Mouse (Mus musculus): Measurements from ENCODE around the gene Ckb. TPM values are rescaled to one million over a fixed set of nuclear protein-coding genes. Genes with fewer than 3 reads are reported as not detected.

The Ckb gene
- total RNA-seq, 2 experiments from 2014 or later: 1,228 to 1,237 TPM

DNA sequence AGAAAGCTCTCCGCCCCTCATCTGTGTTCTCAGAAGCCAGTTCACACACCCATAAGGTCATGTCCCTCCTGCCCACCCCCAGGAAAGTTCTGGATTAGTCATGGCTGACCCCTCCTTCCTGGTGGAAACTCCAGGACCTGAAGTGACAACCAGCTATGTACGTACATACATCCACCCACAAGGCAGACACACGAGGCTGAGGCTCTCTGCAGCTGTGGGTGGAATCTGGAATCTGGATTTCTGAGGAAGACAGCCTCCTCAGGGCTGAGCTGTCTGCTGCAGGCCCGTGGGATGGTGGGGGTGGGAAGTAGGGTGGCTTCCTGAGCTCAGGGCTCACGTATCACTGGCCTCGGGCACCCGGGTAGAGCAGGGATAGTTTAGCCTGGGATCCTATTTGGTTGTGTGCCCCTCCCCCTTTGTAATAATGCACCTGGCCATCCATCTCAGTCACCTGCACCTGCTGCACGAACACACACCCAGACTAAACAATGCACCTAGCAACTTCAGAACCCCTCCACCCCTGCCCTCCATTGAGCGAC is 28.9 kb upstream of the Ckb start:
- no peak for DNase-seq (ENCODE audit: low spot score in 2 of 2)
- no peak for TF ChIP-seq CTCF (conservative IDR thresholded peaks at IDR 0.05)
- Histone ChIP-seq H3K27ac (no peak overlapping the region), H3K4me3 (no peak overlapping the region)

DNA sequence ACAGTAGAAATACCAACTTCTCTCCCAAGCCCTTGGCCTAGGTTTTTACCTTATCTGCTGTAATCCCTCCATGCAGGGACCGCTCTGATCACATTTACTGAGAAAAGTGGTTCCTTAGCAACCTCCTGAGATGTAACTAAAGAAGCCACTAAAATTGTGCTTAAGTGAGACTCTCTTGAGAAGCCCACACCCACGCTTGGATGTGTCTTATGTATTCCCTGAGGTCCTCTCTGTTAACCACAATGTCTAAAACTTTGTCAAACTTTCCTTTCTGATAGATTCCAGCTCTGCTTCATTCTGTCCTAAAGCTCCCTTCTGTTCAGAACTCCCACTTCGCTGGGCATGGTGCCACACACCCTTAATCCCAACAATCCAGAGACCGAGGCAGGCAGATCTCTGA is 27.4 kb upstream of the Ckb start:
- no peak for DNase-seq (ENCODE audit: low spot score in 2 of 2)
- Histone ChIP-seq H3K27ac (no peak overlapping the region), H3K4me3 (no peak overlapping the region)
- no peak for TF ChIP-seq CTCF (conservative IDR thresholded peaks at IDR 0.05)

DNA sequence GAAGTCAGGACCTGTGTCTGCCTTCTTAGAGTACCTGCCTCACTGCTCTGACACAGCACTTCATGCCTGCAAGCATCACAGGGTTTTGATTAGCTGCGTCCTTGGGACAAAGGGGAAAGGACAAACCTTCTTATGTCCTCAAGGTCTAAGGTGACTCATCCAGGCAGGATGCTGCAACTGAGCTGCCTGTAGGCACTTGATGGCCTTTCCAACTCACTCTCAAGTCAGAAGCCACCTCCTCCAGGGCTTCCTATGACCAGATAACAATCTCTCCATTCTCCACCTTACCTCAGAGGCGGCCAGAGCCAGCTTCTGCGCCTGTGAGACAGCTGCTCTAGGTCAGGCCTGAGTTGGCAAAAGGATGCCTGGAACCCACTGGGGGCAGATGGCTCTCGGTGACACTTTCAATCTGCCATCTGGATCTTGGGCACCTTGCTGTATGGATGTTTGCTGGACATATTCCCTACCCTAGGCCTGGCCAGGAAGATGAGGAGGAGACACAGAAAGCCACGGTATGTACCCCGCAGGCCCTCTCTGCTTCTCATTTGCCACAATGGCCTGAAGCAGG is 26.3 kb upstream of the Ckb start:
- no peak for DNase-seq (ENCODE audit: low spot score in 2 of 2)
- TF ChIP-seq CTCF (conservative IDR thresholded peaks at IDR 0.05): no peak
- H3K27ac ChIP-seq: no peak overlapping the region
- H3K4me3 ChIP-seq: no peak overlapping the region

DNA sequence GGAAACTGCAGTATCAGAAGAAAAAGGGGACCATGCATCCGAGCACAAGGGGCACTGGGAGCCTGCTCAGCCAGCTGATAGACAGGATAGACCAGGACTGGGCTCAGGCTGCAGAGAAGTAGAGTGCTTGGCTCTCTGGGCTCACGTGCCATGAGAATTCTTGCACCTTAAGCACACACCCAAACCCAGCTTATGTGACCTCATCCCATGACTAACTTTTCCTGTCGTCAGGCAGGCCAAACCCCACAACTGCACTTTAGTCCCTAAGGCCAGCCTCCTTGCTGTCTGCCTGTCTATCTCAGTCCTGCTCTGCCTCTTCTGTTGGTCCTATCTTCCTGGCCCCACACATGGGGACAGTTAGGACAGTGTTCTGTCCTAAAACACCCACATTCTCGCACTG is 25.6 kb upstream of the Ckb start:
- no peak overlapping the region for H3K4me3 ChIP-seq
- DNase-seq (ENCODE audit: low spot score in 2 of 2): no peak
- no peak overlapping the region for H3K27ac ChIP-seq
- no peak for TF ChIP-seq CTCF (conservative IDR thresholded peaks at IDR 0.05)

DNA sequence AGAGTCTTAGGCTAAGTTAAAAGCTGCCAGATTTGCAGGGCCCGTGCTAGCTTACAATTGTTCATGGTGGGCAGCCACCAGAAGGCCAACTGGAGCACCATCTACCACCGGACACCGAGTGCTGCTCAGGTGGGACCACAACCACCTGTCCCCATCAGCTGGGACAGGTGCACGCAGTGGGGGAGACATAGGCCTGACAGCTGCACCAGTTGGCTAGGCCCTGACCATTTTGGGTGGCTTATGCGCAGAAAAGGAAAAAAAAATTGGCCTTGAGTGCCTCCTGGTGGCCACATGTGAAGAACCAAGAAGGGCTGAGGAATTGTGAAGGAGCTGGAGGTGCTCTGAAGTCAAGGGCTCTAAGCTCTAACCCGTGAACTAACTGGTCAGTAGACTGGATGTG is 24.1 kb upstream of the Ckb start:
- H3K27ac ChIP-seq: peak overlapping the region; percentile 94
- DNase-seq (ENCODE audit: low spot score in 2 of 2): peak; percentile 74 to 76
- TF ChIP-seq CTCF (conservative IDR thresholded peaks at IDR 0.05): peak; percentile 90
- no peak overlapping the region for H3K4me3 ChIP-seq

DNA sequence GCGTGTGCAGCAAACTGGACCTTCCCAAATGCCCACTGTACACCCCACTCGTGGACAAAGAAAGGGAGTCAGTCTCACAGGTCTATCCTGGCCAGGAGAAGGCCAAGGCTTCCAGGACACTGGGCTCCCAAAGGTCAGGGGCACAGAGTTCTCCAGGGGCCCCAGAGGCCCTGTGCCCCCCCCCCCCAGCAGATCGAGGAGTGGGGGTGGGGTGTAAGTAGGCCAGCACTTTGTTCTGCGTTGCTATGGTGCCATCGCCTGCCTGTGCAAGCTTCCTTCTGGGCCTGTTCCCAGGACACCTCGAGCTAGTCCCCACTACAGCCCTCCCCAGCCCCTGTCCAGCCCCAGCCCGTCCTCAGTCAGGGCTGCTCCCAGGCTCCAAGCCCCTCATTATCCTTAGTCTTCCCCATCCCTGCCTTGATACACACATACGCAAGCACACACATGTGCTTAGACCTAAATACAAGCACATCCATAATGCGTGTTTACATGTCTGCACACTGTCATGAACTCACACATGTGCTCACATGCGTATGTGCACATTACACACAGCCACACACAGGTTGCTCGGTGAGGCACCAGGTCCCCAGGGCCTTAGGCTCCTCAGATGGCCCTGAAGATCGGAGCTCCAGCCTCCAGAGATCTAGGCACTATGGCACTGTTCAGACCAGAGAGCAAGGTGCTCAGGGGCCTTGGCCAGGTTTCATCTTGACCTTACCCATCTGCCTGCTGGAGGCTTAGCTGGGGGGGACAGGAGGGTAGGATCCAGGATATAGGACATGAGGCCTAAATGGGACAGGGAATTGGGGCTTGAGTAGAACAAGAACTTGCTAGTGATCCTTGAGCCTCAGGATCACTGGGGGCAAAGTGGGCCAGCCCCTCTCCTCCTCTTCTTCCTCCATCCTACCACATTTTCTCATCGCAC is 23.0 kb upstream of the Ckb start:
- no peak overlapping the region; the same call in 1 of the 2 replicates for H3K4me3 ChIP-seq
- no peak for TF ChIP-seq CTCF (conservative IDR thresholded peaks at IDR 0.05)
- H3K27ac ChIP-seq: peak overlapping the region; percentile 94
- peak; percentile 62 to 72 for DNase-seq (ENCODE audit: low spot score in 2 of 2)

DNA sequence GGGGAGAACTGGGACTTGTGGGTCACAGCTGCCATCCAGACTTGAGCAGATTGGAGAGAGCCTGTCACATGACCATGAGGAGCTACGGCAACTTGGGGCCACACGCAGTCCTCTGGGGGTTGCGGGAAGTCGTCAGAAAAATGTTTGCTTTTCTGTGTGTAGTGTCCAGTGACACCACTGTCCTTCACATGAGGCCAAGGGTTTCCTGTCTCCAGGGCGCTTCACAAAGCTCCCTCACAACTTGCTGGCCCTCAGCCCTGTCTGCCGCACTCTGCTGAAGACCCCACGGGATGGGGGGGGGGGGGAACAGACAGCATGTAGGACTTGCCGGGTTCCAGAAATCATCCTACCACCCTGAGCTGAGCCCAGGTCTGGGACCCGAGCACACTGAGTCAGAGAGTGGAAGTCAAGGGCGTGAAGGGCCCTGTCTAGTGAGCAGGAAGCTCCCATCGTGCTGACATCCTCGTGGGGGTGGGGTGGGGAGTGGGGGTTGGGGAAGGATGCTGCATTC is 22.2 kb upstream of the Ckb start:
- H3K27ac ChIP-seq: peak overlapping the region; percentile 94
- TF ChIP-seq CTCF (conservative IDR thresholded peaks at IDR 0.05): no peak
- no peak overlapping the region; the same call in 1 of the 2 replicates for H3K4me3 ChIP-seq
- no peak for DNase-seq (ENCODE audit: low spot score in 2 of 2)

DNA sequence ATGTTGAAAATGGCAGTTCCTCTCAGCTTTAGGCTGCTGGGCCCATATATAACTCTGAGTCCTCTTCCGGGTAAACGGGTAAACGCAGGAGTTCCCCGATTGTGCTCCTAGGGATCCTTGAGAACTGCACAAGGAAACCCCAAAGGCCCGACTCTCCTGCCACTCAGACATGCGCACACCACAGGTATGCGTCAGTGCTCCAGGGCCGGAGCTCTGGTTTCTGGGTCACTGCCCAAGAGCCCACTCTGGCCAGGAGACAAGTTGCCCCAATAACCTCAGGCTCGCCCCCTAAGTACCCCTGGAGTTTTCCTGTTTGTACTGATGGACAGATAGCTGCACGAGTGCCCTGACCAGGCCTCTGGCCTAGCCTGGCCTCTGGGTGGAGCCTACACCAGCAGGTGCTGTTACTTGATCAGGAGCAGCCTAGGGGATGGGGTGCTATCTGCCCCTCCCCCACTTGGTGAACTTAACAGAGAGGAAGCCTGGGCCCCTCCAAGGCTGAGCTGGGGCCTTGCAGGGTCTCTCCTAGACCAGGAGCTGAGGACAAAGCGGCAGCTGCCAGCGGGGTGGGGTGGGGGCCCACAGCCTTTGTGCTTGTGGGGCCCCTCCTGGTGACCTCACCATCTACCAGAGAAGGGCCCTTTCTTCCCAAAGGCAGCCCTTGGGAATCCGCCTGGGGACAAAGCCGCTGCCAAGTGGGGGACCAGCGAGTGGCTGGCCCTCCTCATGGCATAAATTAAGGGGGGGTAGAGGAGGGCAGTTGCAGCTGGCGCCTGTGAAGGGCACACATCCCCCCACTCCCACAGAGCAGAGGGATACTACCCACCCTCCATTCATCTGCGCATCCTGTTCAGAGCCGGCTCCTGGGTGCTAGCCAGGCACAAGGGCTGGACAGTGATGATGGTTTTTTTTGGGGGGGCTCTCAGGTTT is 21.5 kb upstream of the Ckb start:
- H3K4me3 ChIP-seq: no peak overlapping the region; the same call in 1 of the 2 replicates
- TF ChIP-seq CTCF (conservative IDR thresholded peaks at IDR 0.05): no peak
- peak overlapping the region; percentile 94 for H3K27ac ChIP-seq
- DNase-seq (ENCODE audit: low spot score in 2 of 2): peak; percentile 76 to 88

DNA sequence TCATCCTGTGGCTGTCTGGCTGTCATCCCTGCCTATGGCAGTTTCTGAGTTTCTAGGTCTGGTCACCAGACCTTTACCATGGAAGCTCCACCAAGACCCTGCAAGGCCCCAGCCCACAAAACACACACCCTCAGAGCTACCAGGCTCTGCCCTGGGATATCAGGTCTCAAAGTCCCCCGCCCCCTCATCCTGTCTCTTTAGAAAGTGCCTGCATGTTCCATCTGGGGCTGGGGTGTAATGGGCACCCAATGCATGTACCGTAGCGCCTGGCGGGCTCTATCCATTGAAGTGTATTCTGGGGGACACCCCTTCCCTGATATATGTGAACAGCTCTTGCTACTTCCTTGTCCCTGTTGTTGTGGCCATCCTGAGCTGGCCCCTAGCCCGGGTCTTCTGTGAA is 20.8 kb upstream of the Ckb start:
- DNase-seq (ENCODE audit: low spot score in 2 of 2): no peak
- no peak overlapping the region for H3K4me3 ChIP-seq
- TF ChIP-seq CTCF (conservative IDR thresholded peaks at IDR 0.05): no peak
- H3K27ac ChIP-seq: peak overlapping the region; percentile 94

DNA sequence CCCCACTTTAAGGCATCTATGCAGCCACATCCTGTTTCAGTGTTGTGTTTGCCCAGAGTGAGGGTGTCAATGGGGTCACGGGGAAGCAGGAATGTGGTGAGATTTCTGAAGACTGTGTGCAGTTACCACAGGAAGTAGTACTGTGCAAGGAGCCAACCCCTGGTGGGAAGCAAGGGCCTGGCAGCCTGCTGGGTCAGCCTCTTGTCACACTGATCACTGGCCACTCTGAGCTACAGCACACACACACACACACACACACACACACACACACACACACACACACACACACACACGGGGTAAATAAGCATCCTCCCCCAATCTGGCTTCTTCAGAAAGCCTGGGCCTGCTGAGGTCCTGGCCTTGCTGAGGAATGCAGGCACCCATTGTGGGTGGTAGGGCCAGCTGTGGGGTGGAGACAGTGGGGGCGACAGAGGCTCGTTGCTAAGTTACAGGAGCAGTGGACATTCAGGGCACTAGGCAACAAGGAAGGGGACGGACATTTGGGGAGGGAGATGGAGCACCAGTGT is 19.3 kb upstream of the Ckb start:
- H3K27ac ChIP-seq: peak overlapping the region; percentile 94
- DNase-seq (ENCODE audit: low spot score in 2 of 2): no peak

DNA sequence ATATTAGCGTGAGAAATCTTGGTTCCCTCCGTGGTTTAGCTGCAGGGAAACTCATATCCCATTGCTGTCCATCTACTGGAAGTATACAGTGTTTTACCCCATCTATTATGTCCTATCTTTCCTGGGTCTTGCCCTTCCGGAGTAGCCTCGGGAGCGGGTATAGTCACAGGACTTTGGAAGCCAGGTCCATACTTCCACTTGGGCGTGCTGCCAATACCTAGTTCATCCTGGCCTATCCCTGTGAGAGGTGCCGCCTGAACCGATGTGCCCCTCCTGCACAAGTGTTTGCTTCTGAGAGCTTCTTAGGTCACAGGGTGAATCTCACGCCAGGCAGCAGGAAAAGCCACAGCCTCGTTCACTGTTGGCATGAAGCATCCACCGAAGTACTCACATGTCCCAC is 17.3 kb upstream of the Ckb start:
- no peak for TF ChIP-seq CTCF (conservative IDR thresholded peaks at IDR 0.05)
- H3K4me3 ChIP-seq: no peak overlapping the region
- peak overlapping the region; percentile 7; the same call in 1 of the 2 replicates for H3K27ac ChIP-seq
- no peak for DNase-seq (ENCODE audit: low spot score in 2 of 2)

More for the DNA sequence above, 19.3 kb upstream of the Ckb start:
- H3K4me3 ChIP-seq: no peak overlapping the region
- TF ChIP-seq CTCF (conservative IDR thresholded peaks at IDR 0.05): peak; percentile 24; the same call in 1 of the 2 replicates

DNA sequence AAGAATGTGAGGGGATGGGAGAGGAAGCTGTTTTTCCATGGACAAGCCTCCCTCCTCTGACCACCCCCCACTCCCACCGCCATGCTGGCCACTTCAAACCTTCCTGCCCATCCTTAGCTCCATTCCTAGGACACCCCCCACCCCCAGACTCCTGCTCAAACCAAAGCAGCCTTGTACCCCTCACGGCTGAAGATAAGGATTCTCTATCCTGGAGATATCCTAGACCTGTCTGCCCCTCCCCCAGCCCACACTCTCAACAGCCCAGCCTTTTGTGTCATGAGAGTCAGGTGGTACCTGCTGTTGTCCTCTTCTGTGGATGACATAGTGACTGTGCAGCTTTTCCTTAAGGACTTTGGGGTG is 15.9 kb upstream of the Ckb start:
- no peak overlapping the region for H3K4me3 ChIP-seq
- H3K27ac ChIP-seq: peak overlapping the region; percentile 86
- no peak for TF ChIP-seq CTCF (conservative IDR thresholded peaks at IDR 0.05)
- DNase-seq (ENCODE audit: low spot score in 2 of 2): no peak

Measured in layer of hippocampus, adult 2 months (tissue).